Mouse (Mus musculus) erythroblast, embryonic 14.5 days (primary cell): ENCODE measurements around the gene Gnao1. TPM values are rescaled to one million over a fixed set of nuclear protein-coding genes. Genes with fewer than 3 reads are reported as not detected.

Source experiments
- H3K27me3 ChIP-seq: 2 replicates; pipeline ENCODE4 v1.6.1; 2012; ENCODE audit warnings: inconsistent platforms; ENCODE audit not compliant: control insufficient read depth
- H3K36me3 ChIP-seq: 2 replicates; pipeline ENCODE4 v1.6.1; 2012; ENCODE audit warnings: mild to moderate bottlenecking, inconsistent platforms; ENCODE audit not compliant: control insufficient read depth
- H3K4me1 ChIP-seq: 2 replicates; pipeline ENCODE4 v1.6.1; 2012; ENCODE audit warnings: inconsistent platforms; ENCODE audit not compliant: control insufficient read depth
- H3K4me3 ChIP-seq: replicated peaks from 2 replicates; pipeline ENCODE3; 2012; ENCODE audit warnings: moderate library complexity, mild to moderate bottlenecking, inconsistent platforms
- H3K9me3 ChIP-seq: 2 replicates; pipeline ENCODE4 v1.6.1; 2012; ENCODE audit warnings: low read length, inconsistent platforms, mixed read lengths; ENCODE audit not compliant: control insufficient read depth
- GATA1 ChIP-seq: IDR thresholded peaks from 2 replicates; pipeline ENCODE4 v1.6.1; 2012; ENCODE audit warnings: low read length, inconsistent platforms, mixed read lengths
- TAL1 ChIP-seq: IDR thresholded peaks from 3 replicates; pipeline ENCODE4 v1.6.1; 2012; ENCODE audit warnings: low read length, inconsistent platforms, mixed read lengths
- polyA plus RNA-seq: library from polyadenylated mRNA; stranded (reverse); fragments of >175 nt; gene quantifications from 2 replicates; pipeline ENCODE4 v1.2.3, GENCODE M21; 2012

Gnao1 gene
- polyA plus RNA-seq, 1 experiment = 0.10 TPM

DNA sequence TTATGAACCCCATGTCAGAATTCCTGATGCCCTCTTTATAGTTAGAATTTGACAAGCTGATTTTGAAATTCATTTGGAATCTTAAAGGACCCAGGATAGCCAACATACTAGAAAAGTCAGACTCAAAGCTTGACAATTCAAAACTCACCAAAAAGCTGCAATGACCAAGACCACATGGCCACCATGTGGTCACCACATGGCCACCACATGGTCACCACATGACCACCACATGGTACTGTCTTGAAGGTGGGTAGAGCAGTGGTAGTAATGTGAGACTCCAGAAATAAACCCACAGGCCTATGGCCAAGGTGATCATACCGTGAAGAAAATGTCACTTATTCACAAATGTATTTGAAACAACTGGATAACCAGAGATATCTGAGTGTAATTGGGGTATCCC, 48.5 kb downstream of the Gnao1 start:
- no peaks in the 10 kb centered on the region for H3K4me1 ChIP-seq
- H3K36me3 ChIP-seq = no peaks in the 10 kb centered on the region
- H3K9me3 ChIP-seq = no peaks in the 10 kb centered on the region
- no peak overlapping the region for H3K4me3 ChIP-seq
- TF ChIP-seq GATA1 (no peak), TAL1 (no peak)
- H3K27me3 ChIP-seq = no peaks in the 10 kb centered on the region

GRCm38 (mm10) chr8:93860020-93860419, 50.3 kb downstream of the Gnao1 start:
- no peaks in the 10 kb centered on the region for H3K9me3 ChIP-seq
- H3K4me3 ChIP-seq = no peak overlapping the region
- H3K27me3 ChIP-seq = no peaks in the 10 kb centered on the region
- no peaks in the 10 kb centered on the region for H3K4me1 ChIP-seq
- TF ChIP-seq TAL1 (no peak), GATA1 (no peak)
- H3K36me3 ChIP-seq = no peaks in the 10 kb centered on the region

- Histone ChIP-seq H3K4me3 (no peak overlapping the region), H3K36me3 (no peaks in the 10 kb centered on the region), H3K4me1 (no peaks in the 10 kb centered on the region), H3K9me3 (no peaks in the 10 kb centered on the region), H3K27me3 (no peaks in the 10 kb centered on the region)
- TF ChIP-seq TAL1 = no peak
- TF ChIP-seq GATA1 = no peak
These were observed 54.3 kb downstream of the Gnao1 start for GRCm38 (mm10) chr8:93864064-93864463.

GRCm38 (mm10) chr8:93866271-93866670, 56.5 kb downstream of the Gnao1 start:
- no peak overlapping the region for H3K4me3 ChIP-seq
- no peaks in the 10 kb centered on the region for H3K9me3 ChIP-seq
- H3K27me3 ChIP-seq = no peaks in the 10 kb centered on the region
- TF ChIP-seq GATA1 = no peak
- no peak for TF ChIP-seq TAL1
- no peaks in the 10 kb centered on the region for H3K4me1 ChIP-seq
- H3K36me3 ChIP-seq = no peaks in the 10 kb centered on the region

GRCm38 (mm10) chr8:93868486-93869221, 58.9 kb downstream of the Gnao1 start:
- Histone ChIP-seq H3K27me3 (no peaks in the 10 kb centered on the region), H3K4me1 (no peaks in the 10 kb centered on the region), H3K9me3 (no peaks in the 10 kb centered on the region), H3K4me3 (no peak overlapping the region), H3K36me3 (no peaks in the 10 kb centered on the region)
- TF ChIP-seq TAL1 (no peak), GATA1 (no peak)

- no peak for TF ChIP-seq TAL1
- TF ChIP-seq GATA1 = no peak
- H3K4me3 ChIP-seq = no peak overlapping the region
- no peaks in the 10 kb centered on the region for H3K27me3 ChIP-seq
These were observed 61.5 kb downstream of the Gnao1 start for GRCm38 (mm10) chr8:93871275-93871674.

GRCm38 (mm10) chr8:93878396-93878795, 68.6 kb downstream of the Gnao1 start:
- no peaks in the 10 kb centered on the region for H3K36me3 ChIP-seq
- H3K4me3 ChIP-seq = no peak overlapping the region
- TF ChIP-seq TAL1 (no peak), GATA1 (no peak)
- no peaks in the 10 kb centered on the region for H3K27me3 ChIP-seq
- H3K4me1 ChIP-seq = no peaks in the 10 kb centered on the region
- no peaks in the 10 kb centered on the region for H3K9me3 ChIP-seq

More at GRCm38 (mm10) chr8:93871275-93871674, 61.5 kb downstream of the Gnao1 start:
- no peaks in the 10 kb centered on the region for H3K9me3 ChIP-seq
- no peaks in the 10 kb centered on the region for H3K36me3 ChIP-seq
- no peaks in the 10 kb centered on the region for H3K4me1 ChIP-seq

DNA sequence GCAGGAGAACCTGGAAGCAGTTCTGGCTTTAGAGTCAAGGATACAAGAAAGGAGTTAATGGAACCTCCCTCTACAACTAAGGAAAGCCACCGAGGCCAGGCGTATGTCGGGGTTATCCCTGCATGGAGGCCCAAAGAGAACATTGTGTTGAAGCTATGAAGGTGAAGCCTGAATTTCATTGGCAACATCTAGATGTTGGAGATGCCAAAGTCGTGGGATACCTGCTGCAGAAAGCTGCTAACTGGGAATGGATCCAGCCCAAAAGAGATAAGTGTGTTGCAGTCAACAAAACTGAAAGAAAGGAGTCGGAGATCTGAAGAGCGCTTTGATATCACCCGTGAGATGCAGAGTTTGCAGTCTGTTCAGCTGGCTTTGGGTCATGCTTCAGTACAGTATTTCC, 70.2 kb downstream of the Gnao1 start:
- Histone ChIP-seq H3K4me1 (no peaks in the 10 kb centered on the region), H3K9me3 (no peaks in the 10 kb centered on the region), H3K27me3 (no peaks in the 10 kb centered on the region), H3K36me3 (no peaks in the 10 kb centered on the region), H3K4me3 (no peak overlapping the region)
- TF ChIP-seq TAL1 (no peak), GATA1 (no peak)

- no peak overlapping the region for H3K4me3 ChIP-seq
- no peaks in the 10 kb centered on the region for H3K36me3 ChIP-seq
- no peaks in the 10 kb centered on the region for H3K27me3 ChIP-seq
- H3K9me3 ChIP-seq = no peaks in the 10 kb centered on the region
- H3K4me1 ChIP-seq = no peaks in the 10 kb centered on the region
- no peak for TF ChIP-seq TAL1
These were observed 71.6 kb downstream of the Gnao1 start for GRCm38 (mm10) chr8:93881381-93881780.

- TF ChIP-seq GATA1 = no peak
- no peak for TF ChIP-seq TAL1
- Histone ChIP-seq H3K36me3 (no peaks in the 10 kb centered on the region), H3K4me1 (no peaks in the 10 kb centered on the region), H3K9me3 (no peaks in the 10 kb centered on the region), H3K4me3 (no peak overlapping the region), H3K27me3 (no peaks in the 10 kb centered on the region)
These were observed 73.5 kb downstream of the Gnao1 start for GRCm38 (mm10) chr8:93883241-93883640.
